Mouse (Mus musculus): Measurements from ENCODE around the gene Herc2. TPM values are rescaled to one million over a fixed set of nuclear protein-coding genes. Genes with fewer than 3 reads are reported as not detected.

Gene Herc2
- polyA plus RNA-seq, 1 experiment from 2014 or later, result 19.9 TPM

DNA sequence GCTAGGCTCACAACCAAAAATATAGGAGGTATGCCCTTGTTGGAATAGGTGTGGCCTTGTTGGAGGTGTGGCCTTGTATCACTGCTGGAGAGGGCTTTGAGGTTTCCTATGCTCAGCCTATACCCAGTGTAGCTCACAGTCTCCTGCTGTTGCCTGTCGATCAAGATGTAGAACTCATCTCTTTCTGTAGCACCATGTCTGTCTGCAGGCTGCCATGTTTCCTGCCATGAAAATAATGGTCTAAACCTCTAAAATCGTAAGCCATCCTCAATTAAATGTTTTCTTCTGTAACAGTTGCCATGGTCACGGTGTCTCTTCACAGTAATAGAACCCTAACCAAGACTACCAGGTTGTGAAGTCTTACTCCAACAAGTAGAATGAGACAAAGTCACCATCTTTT is 26.4 kb upstream of the Herc2 start:
- peaks cover 11% of the 10 kb centered on the region for H3K4me1 ChIP-seq
- no peaks in the 10 kb centered on the region for H3K9me3 ChIP-seq (replicated peaks)
- no peak for DNase-seq (ENCODE audit: low spot score)
- 94% methylated on average over 3 of the region's 3 CpGs for WGBS
- H3K36me3 ChIP-seq, result no peaks in the 10 kb centered on the region
- no peaks in the 10 kb centered on the region; the same call in 1 of the 2 replicates for H3K27me3 ChIP-seq (ENCODE audit: low read depth, poor library complexity, severe bottlenecking)
- no peak overlapping the region for H3K27ac ChIP-seq (replicated peaks)
- no peak overlapping the region for H3K4me3 ChIP-seq

DNA sequence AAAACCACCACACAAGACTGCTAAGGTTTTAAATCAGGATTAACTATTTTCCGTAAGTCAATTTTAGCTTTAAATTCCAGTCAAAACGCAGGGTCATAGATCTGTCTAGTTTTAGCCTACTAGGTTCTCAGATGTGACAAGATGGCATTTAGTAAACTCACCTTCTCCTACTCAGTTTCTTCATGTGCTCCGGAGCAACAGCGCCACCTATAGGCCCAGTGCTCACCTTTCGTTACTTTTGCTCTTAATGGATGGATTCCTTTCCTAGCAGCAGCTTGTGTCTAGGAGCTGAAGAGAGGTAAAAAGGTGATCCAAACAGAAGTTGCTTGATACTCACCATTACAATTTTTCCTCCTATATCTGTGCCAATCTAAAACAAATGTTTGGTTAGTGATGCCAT is 7.6 kb upstream of the Herc2 start:
- Histone ChIP-seq H3K9me3 (replicated peaks) (no peaks in the 10 kb centered on the region), H3K4me3 (no peak overlapping the region), H3K4me1 (no peaks in the 10 kb centered on the region), H3K27me3 (ENCODE audit: low read depth, poor library complexity, severe bottlenecking) (no peaks in the 10 kb centered on the region), H3K36me3 (no peaks in the 10 kb centered on the region), H3K27ac (replicated peaks) (no peak overlapping the region)
- WGBS, result 14% methylated on average over 5 of the region's 5 CpGs
- DNase-seq (ENCODE audit: low spot score), result peak; percentile 66

DNA sequence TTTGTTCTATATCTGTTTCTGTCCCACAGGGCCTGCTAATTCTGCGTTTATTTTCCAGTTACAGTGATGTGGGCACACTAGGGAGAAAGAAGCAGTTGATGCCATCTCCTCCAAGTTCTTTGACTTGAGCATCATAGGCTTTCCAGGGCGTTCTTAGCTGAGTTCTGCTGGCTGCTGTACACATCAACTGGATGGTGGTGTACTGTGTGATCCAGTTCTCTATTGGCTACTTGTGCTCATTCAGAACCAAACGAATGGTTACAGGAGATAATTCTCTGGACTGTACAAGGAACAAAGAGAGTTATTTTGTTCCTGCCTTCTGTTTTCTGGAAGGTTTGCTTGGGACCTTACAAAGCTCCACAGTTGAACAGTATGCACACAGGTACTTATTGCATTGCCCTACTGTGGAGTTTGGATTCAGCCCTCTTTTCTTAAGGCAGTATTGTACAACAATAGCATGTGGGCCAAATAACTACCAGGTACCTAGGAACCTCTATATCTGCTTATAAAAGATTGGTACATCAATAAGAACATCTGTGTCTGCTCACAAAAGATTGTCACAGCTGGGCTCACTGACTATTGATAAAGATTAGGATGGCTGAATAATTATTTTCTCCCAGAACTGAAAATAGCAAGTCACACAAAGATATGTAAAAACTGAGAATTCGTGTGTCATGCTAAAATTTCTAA is 6.3 kb upstream of the Herc2 start:
- Histone ChIP-seq H3K4me1 (no peaks in the 10 kb centered on the region; the same call in 1 of the 2 replicates), H3K36me3 (no peaks in the 10 kb centered on the region), H3K27me3 (ENCODE audit: low read depth, poor library complexity, severe bottlenecking) (no peaks in the 10 kb centered on the region), H3K27ac (replicated peaks) (no peak overlapping the region), H3K9me3 (replicated peaks) (no peaks in the 10 kb centered on the region), H3K4me3 (no peak overlapping the region)
- DNase-seq (ENCODE audit: low spot score), result no peak
- 63% methylated on average over 4 of the region's 4 CpGs for WGBS

DNA sequence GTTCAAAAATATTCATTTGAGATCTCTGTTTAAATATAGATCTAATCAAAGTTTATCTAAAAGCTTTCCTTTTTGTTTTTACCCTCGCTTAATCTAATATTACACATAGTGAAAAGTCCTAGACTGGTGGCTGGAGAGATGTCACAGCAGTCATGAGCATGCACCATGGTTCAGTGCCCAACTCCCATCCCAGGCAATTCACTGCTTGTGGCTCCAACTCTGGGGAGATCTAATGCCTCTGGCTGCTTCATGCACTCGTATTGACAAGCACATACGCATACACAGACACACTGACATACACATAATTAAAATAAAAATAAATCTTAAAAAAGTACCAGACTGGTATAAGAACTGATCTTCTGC is 5.7 kb upstream of the Herc2 start:
- no peak overlapping the region for H3K4me3 ChIP-seq
- H3K9me3 ChIP-seq (replicated peaks), result no peaks in the 10 kb centered on the region
- peaks cover 5% of the 10 kb centered on the region for H3K4me1 ChIP-seq
- 77% methylated on average over 3 of the region's 3 CpGs for WGBS
- DNase-seq (ENCODE audit: low spot score), result no peak
- H3K27me3 ChIP-seq (ENCODE audit: low read depth, poor library complexity, severe bottlenecking), result no peaks in the 10 kb centered on the region
- H3K27ac ChIP-seq (replicated peaks), result no peak overlapping the region
- no peaks in the 10 kb centered on the region for H3K36me3 ChIP-seq

DNA sequence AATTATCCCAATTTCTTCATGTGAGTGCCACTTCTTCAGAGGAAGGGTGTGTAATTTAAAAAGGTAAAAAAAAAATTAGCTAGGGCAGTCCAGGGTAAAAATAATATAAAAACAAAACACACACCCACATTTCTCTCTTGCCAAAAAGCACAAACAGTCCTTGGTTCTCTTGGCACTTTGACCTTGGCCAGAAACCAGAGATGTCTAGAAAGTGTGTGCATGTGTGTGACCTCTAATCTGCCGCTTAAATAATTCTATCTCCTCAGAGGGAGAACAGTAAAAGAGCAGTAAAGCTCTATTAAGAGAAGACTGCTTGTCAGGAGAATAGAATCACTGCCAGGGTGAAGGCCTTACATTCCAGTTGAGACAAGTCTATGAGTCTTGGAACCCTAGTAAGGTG is 2.8 kb upstream of the Herc2 start:
- H3K9me3 ChIP-seq (replicated peaks), result no peaks in the 10 kb centered on the region
- H3K4me3 ChIP-seq, result no peak overlapping the region
- DNase-seq (ENCODE audit: low spot score), result no peak
- no peak overlapping the region for H3K27ac ChIP-seq (replicated peaks)
- WGBS, result 94% methylated on average over 1 of the region's 1 CpGs
- no peaks in the 10 kb centered on the region for H3K27me3 ChIP-seq (ENCODE audit: low read depth, poor library complexity, severe bottlenecking)
- H3K36me3 ChIP-seq, result no peaks in the 10 kb centered on the region
- H3K4me1 ChIP-seq, result peaks cover 20% of the 10 kb centered on the region

DNA sequence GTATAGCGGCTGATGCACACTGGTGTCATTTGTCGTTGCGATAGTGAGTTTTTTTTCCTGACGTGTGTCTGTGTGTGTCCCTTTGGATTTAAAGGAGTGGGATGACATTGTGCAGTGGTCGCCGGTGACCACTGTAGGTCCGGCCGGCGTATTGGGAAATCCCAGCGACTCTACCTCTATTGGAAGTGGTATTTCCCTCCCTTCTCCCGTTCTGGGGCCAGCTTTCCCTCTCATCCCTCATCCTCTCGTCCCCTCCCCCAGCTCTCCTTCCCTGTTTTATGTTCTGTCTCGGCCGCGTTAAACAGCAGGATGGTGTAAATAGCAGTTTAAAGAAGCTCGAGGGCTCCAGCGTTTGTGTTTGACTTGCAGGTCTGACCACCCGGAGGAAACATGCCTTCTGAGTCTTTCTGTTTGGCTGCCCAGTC is 503 bp downstream of the Herc2 start:
- Histone ChIP-seq H3K27ac (replicated peaks) (peak overlapping the region; percentile 88), H3K9me3 (replicated peaks) (no peaks in the 10 kb centered on the region), H3K4me1 (peaks cover 22% of the 10 kb centered on the region), H3K36me3 (0 out of 2 replicates have a peak, but pooled peaks cover 2% of the 10 kb centered on the region), H3K4me3 (peak overlapping the region; percentile 83), H3K27me3 (ENCODE audit: low read depth, poor library complexity, severe bottlenecking) (no peaks in the 10 kb centered on the region)
- under 1% methylated on average over 18 of the region's 18 CpGs for WGBS
- no peak for DNase-seq (ENCODE audit: low spot score)

DNA sequence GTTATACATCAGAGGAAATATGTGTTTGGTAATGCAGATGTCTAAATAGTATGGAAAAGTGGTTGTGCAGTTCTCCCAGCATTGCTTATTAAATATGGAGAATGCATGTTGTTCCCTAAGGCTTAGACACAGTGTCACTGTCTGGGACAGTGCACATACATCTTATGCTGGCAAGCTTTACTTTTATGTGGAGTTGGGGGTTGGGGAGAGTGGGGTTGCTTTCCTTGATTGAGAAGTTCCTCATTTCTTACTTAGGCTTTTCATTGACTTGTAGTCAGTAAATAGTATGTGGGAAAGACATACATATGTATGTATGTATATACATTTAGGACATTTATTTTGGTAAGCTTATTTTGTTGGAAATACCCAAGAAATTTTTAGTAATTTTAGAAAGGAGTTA is 3.0 kb downstream of the Herc2 start:
- Histone ChIP-seq H3K9me3 (replicated peaks) (no peaks in the 10 kb centered on the region), H3K4me3 (no peak overlapping the region), H3K36me3 (peaks cover 13% of the 10 kb centered on the region), H3K4me1 (peaks cover 22% of the 10 kb centered on the region), H3K27me3 (ENCODE audit: low read depth, poor library complexity, severe bottlenecking) (no peaks in the 10 kb centered on the region), H3K27ac (replicated peaks) (no peak overlapping the region)
- DNase-seq (ENCODE audit: low spot score), result no peak

DNA sequence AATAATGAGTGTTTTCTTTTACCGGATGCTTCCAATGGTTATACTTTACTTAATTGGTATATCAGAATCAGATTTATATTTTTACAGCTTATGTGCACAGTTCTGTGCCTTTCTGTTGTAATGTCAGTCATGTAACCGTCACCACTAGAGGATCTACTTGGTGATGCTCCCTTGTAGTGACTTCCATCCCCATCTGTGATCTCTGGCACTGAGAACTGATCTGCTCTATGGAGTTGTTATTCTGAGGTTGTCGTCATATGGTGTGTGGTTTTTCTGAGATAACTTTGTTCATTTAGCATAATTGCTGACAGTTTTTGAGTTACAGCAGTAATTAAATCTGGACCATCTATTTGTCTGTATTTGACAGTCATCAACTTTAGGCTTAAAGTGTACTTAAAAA is 5.3 kb downstream of the Herc2 start:
- WGBS, result 88% methylated on average over 3 of the region's 3 CpGs
- Histone ChIP-seq H3K9me3 (replicated peaks) (no peaks in the 10 kb centered on the region), H3K27ac (replicated peaks) (no peak overlapping the region), H3K36me3 (peaks cover 17% of the 10 kb centered on the region), H3K4me3 (no peak overlapping the region), H3K27me3 (ENCODE audit: low read depth, poor library complexity, severe bottlenecking) (no peaks in the 10 kb centered on the region), H3K4me1 (peaks cover 17% of the 10 kb centered on the region)
- DNase-seq (ENCODE audit: low spot score), result no peak

DNA sequence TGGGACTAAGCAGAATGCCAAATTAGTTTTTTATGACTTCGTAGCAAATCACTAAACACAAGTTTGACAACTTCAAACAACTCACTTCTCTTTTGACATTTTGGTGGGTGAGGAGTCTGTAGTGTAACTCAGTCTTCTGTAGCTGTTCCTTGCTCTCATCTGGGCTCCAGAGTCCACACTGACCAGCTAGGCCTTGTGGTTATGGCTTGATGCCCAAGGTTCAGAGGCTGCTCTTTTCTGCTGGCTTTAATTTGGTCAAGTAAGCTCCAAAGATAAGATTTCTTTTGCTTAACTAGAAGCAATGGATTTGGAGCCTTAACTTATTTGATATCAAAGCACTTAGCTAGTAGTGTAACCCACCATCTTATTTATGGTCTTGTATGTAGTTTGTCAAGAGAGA is 14.9 kb downstream of the Herc2 start:
- H3K4me3 ChIP-seq, result no peak overlapping the region
- peaks cover 11% of the 10 kb centered on the region; the same call in 1 of the 2 replicates for H3K36me3 ChIP-seq
- WGBS, result 97% methylated on average over 1 of the region's 1 CpGs
- H3K4me1 ChIP-seq, result no peaks in the 10 kb centered on the region
- H3K9me3 ChIP-seq (replicated peaks), result no peaks in the 10 kb centered on the region
- H3K27me3 ChIP-seq (ENCODE audit: low read depth, poor library complexity, severe bottlenecking), result no peaks in the 10 kb centered on the region
- DNase-seq (ENCODE audit: low spot score), result no peak
- no peak overlapping the region for H3K27ac ChIP-seq (replicated peaks)

DNA sequence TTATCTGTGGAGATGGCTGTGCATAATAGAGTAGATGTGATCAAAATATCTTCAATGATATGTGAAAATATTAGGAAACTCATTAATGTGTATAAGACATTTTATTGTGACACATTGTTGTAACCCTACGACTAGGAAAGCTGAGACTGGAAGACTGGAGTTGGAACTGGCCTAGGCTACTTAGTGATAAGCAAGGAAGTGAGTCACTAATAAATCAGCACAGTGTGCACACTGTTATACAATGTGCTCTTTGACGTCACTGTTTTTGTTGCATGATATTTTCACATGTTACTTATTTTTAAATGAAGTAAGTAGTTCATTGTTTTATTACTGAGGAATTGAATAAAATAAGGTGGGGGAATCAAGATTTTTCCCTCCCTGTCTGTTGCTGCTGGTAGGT is 16.1 kb downstream of the Herc2 start:
- no peak overlapping the region for H3K4me3 ChIP-seq
- DNase-seq (ENCODE audit: low spot score), result no peak
- no peaks in the 10 kb centered on the region for H3K9me3 ChIP-seq (replicated peaks)
- H3K4me1 ChIP-seq, result no peaks in the 10 kb centered on the region
- H3K27me3 ChIP-seq (ENCODE audit: low read depth, poor library complexity, severe bottlenecking), result no peaks in the 10 kb centered on the region
- no peak overlapping the region for H3K27ac ChIP-seq (replicated peaks)
- peaks cover 11% of the 10 kb centered on the region; the same call in 1 of the 2 replicates for H3K36me3 ChIP-seq
- WGBS, result 87% methylated on average over 2 of the region's 2 CpGs

DNA sequence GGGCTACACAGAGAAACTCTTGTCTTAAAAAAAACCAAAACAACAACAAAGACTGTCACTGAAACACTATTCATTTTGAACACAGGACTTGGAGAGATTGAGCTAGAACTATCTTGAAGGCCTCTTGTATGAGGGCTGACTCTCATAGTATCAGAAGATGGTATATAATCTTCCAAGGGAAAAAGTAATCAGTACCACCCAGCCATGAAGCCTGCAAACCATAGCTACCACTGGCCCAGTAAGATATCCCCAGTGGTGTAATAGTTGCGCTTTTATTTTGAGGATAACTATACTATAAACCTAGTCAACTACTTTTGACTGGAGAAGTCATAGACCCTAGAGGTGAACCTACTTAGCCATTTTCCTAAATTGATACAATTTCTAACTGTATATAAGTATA is 16.6 kb downstream of the Herc2 start:
- H3K27me3 ChIP-seq (ENCODE audit: low read depth, poor library complexity, severe bottlenecking), result no peaks in the 10 kb centered on the region
- H3K36me3 ChIP-seq, result peaks cover 9% of the 10 kb centered on the region; the same call in 1 of the 2 replicates
- H3K4me1 ChIP-seq, result no peaks in the 10 kb centered on the region
- no peaks in the 10 kb centered on the region for H3K9me3 ChIP-seq (replicated peaks)
- H3K4me3 ChIP-seq, result no peak overlapping the region
- H3K27ac ChIP-seq (replicated peaks), result no peak overlapping the region
- 95% methylated on average over 1 of the region's 1 CpGs for WGBS
- DNase-seq (ENCODE audit: low spot score), result no peak

DNA sequence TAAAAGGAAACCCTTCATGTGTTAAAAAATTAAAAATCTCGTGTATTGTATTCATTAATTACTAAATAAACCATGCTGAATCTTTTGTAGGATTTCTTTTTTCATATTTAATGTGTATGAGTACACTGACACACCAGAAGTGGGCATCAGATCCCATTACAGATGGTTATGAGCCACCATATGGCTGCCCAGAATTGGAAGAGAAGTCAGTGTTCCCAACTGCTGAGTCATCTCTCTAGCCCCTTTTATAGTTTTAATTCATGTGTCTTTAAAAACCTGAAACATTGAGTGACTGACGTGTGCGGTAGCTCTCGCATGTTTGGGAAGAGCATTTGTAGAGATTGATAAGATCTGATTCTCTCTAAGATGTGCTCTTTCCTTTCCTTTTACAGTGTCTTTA is 21.7 kb downstream of the Herc2 start:
- H3K27me3 ChIP-seq (ENCODE audit: low read depth, poor library complexity, severe bottlenecking), result no peaks in the 10 kb centered on the region
- H3K36me3 ChIP-seq, result peaks cover 30% of the 10 kb centered on the region
- H3K4me1 ChIP-seq, result no peaks in the 10 kb centered on the region
- no peak overlapping the region for H3K27ac ChIP-seq (replicated peaks)
- WGBS, result 92% methylated on average over 4 of the region's 4 CpGs
- H3K4me3 ChIP-seq, result no peak overlapping the region
- no peak for DNase-seq (ENCODE audit: low spot score)
- no peaks in the 10 kb centered on the region for H3K9me3 ChIP-seq (replicated peaks)

DNA sequence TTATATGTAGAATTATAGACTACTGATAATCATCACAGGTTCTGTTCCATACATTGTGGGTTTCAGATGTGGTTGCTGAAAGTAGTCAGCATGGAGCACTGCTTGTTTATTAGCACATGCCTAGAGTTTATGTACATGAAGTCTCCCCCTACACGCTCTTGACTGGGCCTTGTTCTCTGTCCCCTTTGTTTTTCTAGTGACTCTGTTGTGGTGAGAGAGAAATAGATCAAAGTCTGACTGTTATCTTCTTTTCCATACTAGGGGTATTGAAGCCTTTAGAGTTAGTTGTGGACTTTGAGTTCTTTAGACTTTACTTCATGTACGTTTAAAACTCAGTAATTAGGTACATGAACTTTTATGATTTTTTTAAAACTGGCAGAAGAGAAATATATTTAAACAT is 33.0 kb downstream of the Herc2 start:
- H3K4me1 ChIP-seq, result no peaks in the 10 kb centered on the region
- no peak overlapping the region for H3K4me3 ChIP-seq
- no peaks in the 10 kb centered on the region for H3K9me3 ChIP-seq (replicated peaks)
- H3K36me3 ChIP-seq, result peaks cover 36% of the 10 kb centered on the region
- no peak for DNase-seq (ENCODE audit: low spot score)
- WGBS, result 85% methylated on average over 2 of the region's 2 CpGs
- no peaks in the 10 kb centered on the region for H3K27me3 ChIP-seq (ENCODE audit: low read depth, poor library complexity, severe bottlenecking)
- H3K27ac ChIP-seq (replicated peaks), result no peak overlapping the region

DNA sequence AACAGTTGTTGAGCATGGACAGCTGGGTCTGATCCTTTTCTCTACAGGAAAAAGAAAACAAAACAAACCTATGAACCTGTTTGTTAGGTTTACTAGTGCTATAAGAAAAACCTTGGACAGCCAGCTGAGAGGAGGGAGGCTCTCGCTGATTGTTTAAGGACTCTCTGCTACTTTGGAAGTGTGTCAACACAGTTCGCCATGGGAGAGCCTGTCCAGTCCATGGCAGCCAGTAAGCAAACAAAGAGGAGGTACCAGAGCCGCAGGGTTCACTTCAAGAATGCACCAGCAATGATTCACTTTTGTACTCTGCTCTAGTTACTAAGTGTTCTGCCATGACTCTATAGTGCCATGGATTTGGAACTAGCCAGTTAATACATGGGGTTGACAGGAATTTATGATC is 39.1 kb downstream of the Herc2 start:
- H3K4me3 ChIP-seq, result no peak overlapping the region
- H3K4me1 ChIP-seq, result no peaks in the 10 kb centered on the region
- H3K27ac ChIP-seq (replicated peaks), result no peak overlapping the region
- 73% methylated on average over 3 of the region's 3 CpGs for WGBS
- no peak for DNase-seq (ENCODE audit: low spot score)
- H3K9me3 ChIP-seq (replicated peaks), result no peaks in the 10 kb centered on the region
- H3K36me3 ChIP-seq, result peaks cover 74% of the 10 kb centered on the region
- H3K27me3 ChIP-seq (ENCODE audit: low read depth, poor library complexity, severe bottlenecking), result no peaks in the 10 kb centered on the region

Data from midbrain, embryonic 10.5 days (tissue).